27 mouse cellular contexts compared by ENCODE assay signal in genomic region chr12:17636590-17636989, GRCm38 (mm10). TPM values are rescaled to one million over a fixed set of nuclear protein-coding genes. Genes with fewer than 3 reads are reported as not detected.
DNase-seq lines count a peak whose midpoint lies in the region; ATAC-seq and TF ChIP-seq lines count a peak whose summit lies in the region.
"Had no signal": no experiment of that assay in that cellular context is flagged by ENCODE, and none has a peak within 500 bp of the region (broad histone marks: within the 10 kb centered on the region; RNA-seq: fewer than 3 reads in every experiment).

No protein-coding gene starts in this region.

- no peaks in the 10 kb centered on the region for H3K4me1 ChIP-seq in forebrain, postnatal 0 days (ENCODE audit: insufficient read depth)
- 0 out of 2 replicates have a peak, but pooled peaks cover 3% of the 10 kb centered on the region for H3K4me1 ChIP-seq in forebrain, embryonic 12.5 days
- no peaks in the 10 kb centered on the region for H3K4me1 ChIP-seq in lung, embryonic 16.5 days (replicated peaks; ENCODE audit: control insufficient read depth, insufficient read depth, low read length)
- no peaks in the 10 kb centered on the region for H3K4me1 ChIP-seq in lung, adult 2 months (ENCODE audit: control insufficient read depth, insufficient read depth, low read length)
- H3K4me1 ChIP-seq in intestine, embryonic 16.5 days (ENCODE audit: control insufficient read depth, insufficient read depth, low read length): no peaks in the 10 kb centered on the region
- H3K4me1 ChIP-seq in stomach, embryonic 16.5 days (ENCODE audit: control insufficient read depth, insufficient read depth, low read length): no peaks in the 10 kb centered on the region
- H3K4me1 ChIP-seq: embryonic facial prominence, embryonic 12.5 days; heart, embryonic 12.5 days; limb, embryonic 12.5 days had no signal

- DNase-seq in forebrain, postnatal 0 days: peak; percentile 9
- DNase-seq in lung, adult 2 months: no peak
- DNase-seq in adrenal gland, adult 8-10 months: no peak
- no peak for DNase-seq in layer of hippocampus, postnatal 25 days (ENCODE audit: extremely low spot score in 1 of 2, low spot score in 1 of 2)
- DNase-seq: B cell, adult 2 months; cerebellum, adult 11-12 months; cerebellum, postnatal 10 days; gastrocnemius, postnatal 25 days; heart, adult 18-20 months; heart, postnatal 10 days; layer of hippocampus, postnatal 36 days; liver, postnatal 0 days; thymus, postnatal 14 days had no signal

- peak; percentile 42; the same call in 1 of the 2 replicates for ATAC-seq in forebrain, postnatal 0 days
- ATAC-seq in forebrain, embryonic 12.5 days (ENCODE audit: low FRiP score): no peak
- peak; percentile 80 for ATAC-seq in lung, embryonic 16.5 days (ENCODE audit: low read depth)
- ATAC-seq in intestine, embryonic 16.5 days: peak; percentile 88
- ATAC-seq in stomach, embryonic 16.5 days (ENCODE audit: insufficient read depth, low FRiP score): peak; percentile 85
- ATAC-seq: liver, postnatal 0 days; Patski had no signal

- H3K4me3 ChIP-seq in forebrain, postnatal 0 days (ENCODE audit: low read depth, low read length): no peak overlapping the region
- no peak overlapping the region for H3K4me3 ChIP-seq in forebrain, embryonic 12.5 days (replicated peaks)
- no peak overlapping the region for H3K4me3 ChIP-seq in lung, embryonic 16.5 days (ENCODE audit: low read length)
- H3K4me3 ChIP-seq in lung, adult 2 months (replicated peaks; ENCODE audit: extremely low read depth, low read depth, low read length): no peak overlapping the region
- H3K4me3 ChIP-seq in intestine, embryonic 16.5 days (ENCODE audit: low read length): no peak overlapping the region
- H3K4me3 ChIP-seq in stomach, embryonic 16.5 days (replicated peaks; ENCODE audit: low read length): no peak overlapping the region
- H3K4me3 ChIP-seq: embryonic facial prominence, embryonic 12.5 days; heart, embryonic 12.5 days; hindbrain, embryonic 10.5 days; limb, embryonic 12.5 days had no signal

- 59% methylated on average over 6 of the region's 6 CpGs for WGBS in forebrain, postnatal 0 days
- 82% methylated on average over 6 of the region's 6 CpGs for WGBS in forebrain, embryonic 12.5 days
- WGBS in lung, embryonic 16.5 days: 49% methylated on average over 6 of the region's 6 CpGs
- WGBS in lung, adult 2 months: 51% methylated on average over 6 of the region's 6 CpGs
- WGBS in intestine, embryonic 16.5 days: 57% methylated on average over 6 of the region's 6 CpGs
- WGBS in stomach, embryonic 16.5 days: 57% methylated on average over 6 of the region's 6 CpGs

- TF ChIP-seq POLR2A in lung, adult 2 months (IDR thresholded peaks at IDR 0.05; ENCODE audit: borderline replicate concordance, extremely low read depth, low read depth, low read length): no peak

- no peaks in the 10 kb centered on the region for H3K27me3 ChIP-seq in forebrain, postnatal 0 days (ENCODE audit: insufficient read depth, low read length)
- no peaks in the 10 kb centered on the region for H3K27me3 ChIP-seq in forebrain, embryonic 12.5 days
- no peaks in the 10 kb centered on the region for H3K27me3 ChIP-seq in lung, embryonic 16.5 days (ENCODE audit: control insufficient read depth, insufficient read depth, low read depth, low read length)
- H3K27me3 ChIP-seq in intestine, embryonic 16.5 days (replicated peaks; ENCODE audit: control insufficient read depth, insufficient read depth, low read length): no peaks in the 10 kb centered on the region
- H3K27me3 ChIP-seq in stomach, embryonic 16.5 days (ENCODE audit: control insufficient read depth, insufficient read depth, low read length): no peaks in the 10 kb centered on the region
- H3K27me3 ChIP-seq: CH12.LX; embryonic facial prominence, embryonic 12.5 days; heart, embryonic 12.5 days; limb, embryonic 12.5 days; Patski had no signal

- no peak overlapping the region for H3K4me2 ChIP-seq in forebrain, postnatal 0 days (ENCODE audit: low read depth)
- no peak overlapping the region for H3K4me2 ChIP-seq in forebrain, embryonic 12.5 days
- no peak overlapping the region for H3K4me2 ChIP-seq in lung, embryonic 16.5 days (ENCODE audit: low read depth, low read length)
- no peak overlapping the region for H3K4me2 ChIP-seq in intestine, embryonic 16.5 days (ENCODE audit: low read depth, low read length)
- no peak overlapping the region; the same call in 1 of the 2 replicates for H3K4me2 ChIP-seq in stomach, embryonic 16.5 days (ENCODE audit: low read depth, low read length)
- H3K4me2 ChIP-seq: embryonic facial prominence, embryonic 12.5 days; heart, embryonic 12.5 days; limb, embryonic 12.5 days; liver, embryonic 11.5 days; midbrain, embryonic 11.5 days had no signal

- no peak for TF ChIP-seq CTCF in forebrain, postnatal 0 days (IDR thresholded peaks at IDR 0.05; ENCODE audit: low read depth)
- no peak for TF ChIP-seq CTCF in lung, adult 2 months (IDR thresholded peaks at IDR 0.05; ENCODE audit: insufficient read depth, low read length)

- no peaks in the 10 kb centered on the region for H3K36me3 ChIP-seq in forebrain, postnatal 0 days (ENCODE audit: insufficient read depth)
- no peaks in the 10 kb centered on the region for H3K36me3 ChIP-seq in forebrain, embryonic 12.5 days (replicated peaks)
- no peaks in the 10 kb centered on the region for H3K36me3 ChIP-seq in lung, embryonic 16.5 days (ENCODE audit: control insufficient read depth, insufficient read depth, low read length)
- no peaks in the 10 kb centered on the region for H3K36me3 ChIP-seq in intestine, embryonic 16.5 days (ENCODE audit: control insufficient read depth, insufficient read depth, low read length)
- no peaks in the 10 kb centered on the region for H3K36me3 ChIP-seq in stomach, embryonic 16.5 days (ENCODE audit: control insufficient read depth, insufficient read depth, low read length)
- H3K36me3 ChIP-seq: embryonic facial prominence, embryonic 12.5 days; G1E; heart, embryonic 12.5 days; hindbrain, embryonic 10.5 days; limb, embryonic 12.5 days had no signal

- H3K9ac ChIP-seq in forebrain, postnatal 0 days: no peak overlapping the region
- no peak overlapping the region for H3K9ac ChIP-seq in forebrain, embryonic 12.5 days
- H3K9ac ChIP-seq in lung, embryonic 16.5 days (ENCODE audit: low read length): no peak overlapping the region
- H3K9ac ChIP-seq in intestine, embryonic 16.5 days (ENCODE audit: low read depth, low read length): no peak overlapping the region
- no peak overlapping the region for H3K9ac ChIP-seq in stomach, embryonic 16.5 days (ENCODE audit: low read length)
- H3K9ac ChIP-seq: embryonic facial prominence, embryonic 12.5 days; heart, embryonic 12.5 days; limb, embryonic 12.5 days; liver, postnatal 0 days had no signal

- no peak overlapping the region for H3K27ac ChIP-seq in forebrain, postnatal 0 days (ENCODE audit: low read depth, low read length)
- H3K27ac ChIP-seq in forebrain, embryonic 12.5 days: no peak overlapping the region
- H3K27ac ChIP-seq in lung, embryonic 16.5 days (ENCODE audit: low read length): peak overlapping the region; percentile 41
- no peak overlapping the region for H3K27ac ChIP-seq in intestine, embryonic 16.5 days (ENCODE audit: low read length)
- peak overlapping the region; percentile 59; the same call in 1 of the 2 replicates for H3K27ac ChIP-seq in stomach, embryonic 16.5 days (ENCODE audit: low read length)
- H3K27ac ChIP-seq: embryonic facial prominence, embryonic 12.5 days; hindbrain, embryonic 10.5 days; hindbrain, postnatal 0 days; limb, embryonic 12.5 days had no signal

- no peaks in the 10 kb centered on the region for H3K9me3 ChIP-seq in forebrain, postnatal 0 days (ENCODE audit: low read length)
- H3K9me3 ChIP-seq in forebrain, embryonic 12.5 days: no peaks in the 10 kb centered on the region
- 0 out of 2 replicates have a peak, but pooled peaks cover 4% of the 10 kb centered on the region for H3K9me3 ChIP-seq in lung, embryonic 16.5 days (ENCODE audit: control insufficient read depth, low read length)
- no peaks in the 10 kb centered on the region for H3K9me3 ChIP-seq in intestine, embryonic 16.5 days (ENCODE audit: control insufficient read depth, low read length)
- peaks cover 6% of the 10 kb centered on the region; the same call in 1 of the 2 replicates for H3K9me3 ChIP-seq in stomach, embryonic 16.5 days (replicated peaks; ENCODE audit: control insufficient read depth, low read length)
- H3K9me3 ChIP-seq: embryonic facial prominence, embryonic 12.5 days; G1E had no signal

RNA-seq across cellular contexts. Expression of gene Hpcal1, which starts 54.1 kb away (rescaled TPM):
- total RNA-seq in forebrain, postnatal 0 days (2014; rRNA removed): 27.7 and 46.9 TPM in 2 replicates
- polyA plus RNA-seq in forebrain, postnatal 0 days (2015; fragmentation: Nextera tagmentation; extraction: Ambion mirVana): 47.1 and 76.7 TPM in 2 replicates
- polyA plus RNA-seq in forebrain, embryonic 12.5 days (2016; fragmentation: Nextera tagmentation; extraction: Ambion mirVana): 36.6 and 41.3 TPM in 2 replicates
- 94.5 and 102 TPM in 2 replicates for polyA plus RNA-seq in lung, embryonic 16.5 days (2015; fragmentation: Nextera tagmentation; extraction: Ambion mirVana)
- polyA plus RNA-seq in lung, adult 2 months (2012; rRNA removed): 188 and 222 TPM in 2 replicates
- 48.7 and 50.3 TPM in 2 replicates for polyA plus RNA-seq in intestine, embryonic 16.5 days (2015; fragmentation: Nextera tagmentation; extraction: Ambion mirVana)
- polyA plus RNA-seq in stomach, embryonic 16.5 days (2015; fragmentation: Nextera tagmentation; extraction: Ambion mirVana): 64.1 and 72.2 TPM in 2 replicates
- 10 to 100 TPM; 18.8 to 34.0 (median 25.4) TPM for total RNA-seq in adrenal gland, adult 8-10 months (2022)
- 10 to 100 TPM; 54.9 to 65.3 TPM for total RNA-seq in layer of hippocampus, postnatal 25 days (2021)
- total RNA-seq: G1E had no signal
- polyA plus RNA-seq: G1E had no signal

Comparison
In these comparisons a context has a peak if more than half of its experiments do, and no peak if none do; other contexts are left out.
1. H3K27ac ChIP-seq: peak in lung, embryonic 16.5 days (single experiment) and stomach, embryonic 16.5 days (single experiment); none in forebrain, postnatal 0 days (single experiment), forebrain, embryonic 12.5 days (single experiment) and intestine, embryonic 16.5 days (single experiment).